Mouse (Mus musculus): ENCODE measurements around the gene Tedc1. TPM values are rescaled to one million over a fixed set of nuclear protein-coding genes. Genes with fewer than 3 reads are reported as not detected.
"Not testable (repeated sequence)": the region's sequence is repeated elsewhere in the genome, so short reads cannot be mapped to it uniquely, and the experiment has no call there.

Gene Tedc1
- polyA plus RNA-seq, 1 experiment from 2014 or later = 58.0 TPM

- no peaks in the 10 kb centered on the region; the same call in 1 of the 2 replicates for H3K9me3 ChIP-seq (replicated peaks)
- no peaks in the 10 kb centered on the region for H3K27me3 ChIP-seq (ENCODE audit: low read depth, poor library complexity, severe bottlenecking)
- H3K27ac ChIP-seq (replicated peaks) = no peak overlapping the region
- H3K4me1 ChIP-seq = no peaks in the 10 kb centered on the region
- no peak overlapping the region for H3K4me3 ChIP-seq
- H3K36me3 ChIP-seq = no peaks in the 10 kb centered on the region
- 87% methylated on average over 18 of the region's 18 CpGs for WGBS
- DNase-seq (ENCODE audit: low spot score) = no peak
Observed at GRCm38 (mm10) chr12:113176960-113177725, 20.9 kb downstream of the Tedc1 start.

GRCm38 (mm10) chr12:113181020-113181419 is 24.8 kb downstream of the Tedc1 start:
- Histone ChIP-seq H3K4me3 (no peak overlapping the region), H3K36me3 (no peaks in the 10 kb centered on the region), H3K4me1 (peaks cover 11% of the 10 kb centered on the region), H3K27ac (replicated peaks) (no peak overlapping the region), H3K9me3 (replicated peaks) (no peaks in the 10 kb centered on the region; the same call in 1 of the 2 replicates), H3K27me3 (ENCODE audit: low read depth, poor library complexity, severe bottlenecking) (peaks cover 17% of the 10 kb centered on the region)
- 74% methylated on average over 4 of the region's 4 CpGs for WGBS
- no peak for DNase-seq (ENCODE audit: low spot score)

GRCm38 (mm10) chr12:113184945-113185344 is 28.7 kb downstream of the Tedc1 start:
- no peak for DNase-seq (ENCODE audit: low spot score)
- Histone ChIP-seq H3K9me3 (replicated peaks) (0 out of 2 replicates have a peak, but pooled peaks cover 5% of the 10 kb centered on the region), H3K27ac (replicated peaks) (0 out of 2 replicates have a peak overlapping the region, but pooled peaks have one; percentile 80), H3K36me3 (peaks cover 20% of the 10 kb centered on the region), H3K27me3 (ENCODE audit: low read depth, poor library complexity, severe bottlenecking) (peaks cover 47% of the 10 kb centered on the region), H3K4me3 (no peak overlapping the region), H3K4me1 (peaks cover 34% of the 10 kb centered on the region)
- WGBS = 69% methylated on average over 5 of the region's 5 CpGs

- peak; percentile 73 for DNase-seq (ENCODE audit: low spot score)
- H3K27me3 ChIP-seq (ENCODE audit: low read depth, poor library complexity, severe bottlenecking) = peaks cover 47% of the 10 kb centered on the region
- H3K9me3 ChIP-seq (replicated peaks) = 0 out of 2 replicates have a peak, but pooled peaks cover 5% of the 10 kb centered on the region
- H3K27ac ChIP-seq (replicated peaks) = peak within 1 kb of the TSS; percentile 80
- WGBS = 1% methylated on average over 63 of the region's 63 CpGs
- peaks cover 34% of the 10 kb centered on the region for H3K4me1 ChIP-seq
- H3K36me3 ChIP-seq = peaks cover 27% of the 10 kb centered on the region
- peak within 1 kb of the TSS; percentile 65 for H3K4me3 ChIP-seq
Observed at GRCm38 (mm10) chr12:113185442-113186291, 29.4 kb downstream of the Tedc1 start, which contains the start of gene Tmem121. Gene Tmem121, plus strand, starts transcription at chr12:113185930.

GRCm38 (mm10) chr12:113186326-113187010 is 30.2 kb downstream of the Tedc1 start:
- H3K9me3 ChIP-seq (replicated peaks) = 0 out of 2 replicates have a peak, but pooled peaks cover 5% of the 10 kb centered on the region
- peaks cover 31% of the 10 kb centered on the region for H3K36me3 ChIP-seq
- H3K4me3 ChIP-seq = peak overlapping the region; percentile 65
- peaks cover 47% of the 10 kb centered on the region for H3K27me3 ChIP-seq (ENCODE audit: low read depth, poor library complexity, severe bottlenecking)
- peak; percentile 27 for DNase-seq (ENCODE audit: low spot score)
- H3K27ac ChIP-seq (replicated peaks) = peak overlapping the region; percentile 80
- H3K4me1 ChIP-seq = peaks cover 34% of the 10 kb centered on the region
- 38% methylated on average over 12 of the region's 12 CpGs for WGBS

- Histone ChIP-seq H3K27me3 (ENCODE audit: low read depth, poor library complexity, severe bottlenecking) (peaks cover 47% of the 10 kb centered on the region), H3K9me3 (replicated peaks) (0 out of 2 replicates have a peak, but pooled peaks cover 5% of the 10 kb centered on the region), H3K27ac (replicated peaks) (no peak overlapping the region), H3K4me3 (peak overlapping the region; percentile 65), H3K36me3 (peaks cover 31% of the 10 kb centered on the region), H3K4me1 (peaks cover 34% of the 10 kb centered on the region)
- 54% methylated on average over 4 of the region's 4 CpGs for WGBS
- no peak for DNase-seq (ENCODE audit: low spot score)
Observed at GRCm38 (mm10) chr12:113187011-113187375, 30.8 kb downstream of the Tedc1 start.

- peaks cover 31% of the 10 kb centered on the region for H3K36me3 ChIP-seq
- peak; percentile 90 for DNase-seq (ENCODE audit: low spot score)
- 0 out of 2 replicates have a peak, but pooled peaks cover 5% of the 10 kb centered on the region for H3K9me3 ChIP-seq (replicated peaks)
- peaks cover 47% of the 10 kb centered on the region for H3K27me3 ChIP-seq (ENCODE audit: low read depth, poor library complexity, severe bottlenecking)
- peaks cover 34% of the 10 kb centered on the region for H3K4me1 ChIP-seq
- 4% methylated on average over 56 of the region's 56 CpGs for WGBS
- peak overlapping the region; percentile 65 for H3K4me3 ChIP-seq
- peak overlapping the region; percentile 68 for H3K27ac ChIP-seq (replicated peaks)
Observed at GRCm38 (mm10) chr12:113187584-113188295, 31.5 kb downstream of the Tedc1 start.

GRCm38 (mm10) chr12:113188349-113189055 is 32.3 kb downstream of the Tedc1 start:
- Histone ChIP-seq H3K36me3 (peaks cover 31% of the 10 kb centered on the region), H3K9me3 (replicated peaks) (0 out of 2 replicates have a peak, but pooled peaks cover 5% of the 10 kb centered on the region), H3K4me3 (peak overlapping the region; percentile 65), H3K27me3 (ENCODE audit: low read depth, poor library complexity, severe bottlenecking) (peaks cover 47% of the 10 kb centered on the region), H3K27ac (replicated peaks) (no peak overlapping the region), H3K4me1 (peaks cover 34% of the 10 kb centered on the region)
- no peak for DNase-seq (ENCODE audit: low spot score)
- 90% methylated on average over 51 of the region's 51 CpGs for WGBS

- H3K4me1 ChIP-seq = no peaks in the 10 kb centered on the region
- peaks cover 11% of the 10 kb centered on the region for H3K9me3 ChIP-seq (replicated peaks)
- no peak for DNase-seq (ENCODE audit: low spot score)
- H3K4me3 ChIP-seq = no peak overlapping the region
- WGBS = 79% methylated on average over 2 of the region's 2 CpGs
- peaks cover 6% of the 10 kb centered on the region for H3K27me3 ChIP-seq (ENCODE audit: low read depth, poor library complexity, severe bottlenecking)
- no peak overlapping the region for H3K27ac ChIP-seq (replicated peaks)
- peaks cover 27% of the 10 kb centered on the region for H3K36me3 ChIP-seq
Observed at GRCm38 (mm10) chr12:113193423-113193822, 37.2 kb downstream of the Tedc1 start.

- H3K27ac ChIP-seq (replicated peaks); H3K4me1 ChIP-seq; H3K36me3 ChIP-seq; DNase-seq (ENCODE audit: low spot score); H3K27me3 ChIP-seq (ENCODE audit: low read depth, poor library complexity, severe bottlenecking); H3K9me3 ChIP-seq (replicated peaks); H3K4me3 ChIP-seq: not testable (repeated sequence)
- 96% methylated on average over 3 of the region's 6 CpGs for WGBS
Observed at GRCm38 (mm10) chr12:113199132-113199531, 42.9 kb downstream of the Tedc1 start.

GRCm38 (mm10) chr12:113201301-113201700 is 45.1 kb downstream of the Tedc1 start:
- Histone ChIP-seq H3K36me3 (no peaks in the 10 kb centered on the region), H3K27ac (replicated peaks) (no peak overlapping the region), H3K4me3 (no peak overlapping the region), H3K9me3 (replicated peaks) (0 out of 2 replicates have a peak, but pooled peaks cover 4% of the 10 kb centered on the region), H3K27me3 (ENCODE audit: low read depth, poor library complexity, severe bottlenecking) (no peaks in the 10 kb centered on the region), H3K4me1 (no peaks in the 10 kb centered on the region)
- DNase-seq (ENCODE audit: low spot score) = no peak
- 90% methylated on average over 4 of the region's 4 CpGs for WGBS
